Mouse (Mus musculus) c-Kit-positive CD71-negative TER-119-negative erythroid progenitor cells, embryonic 14.5 days (primary cell): ENCODE measurements around the gene Gnat2.
A peak's percentile ranks its signal among the peaks of the same experiment; 100 is the strongest.

Source experiments
- DNase-seq: peaks from one replicate; pipeline ENCODE4 v3.0.0-alpha.2; 2013; ENCODE audit warnings: low read depth

Gnat2 gene

DNA sequence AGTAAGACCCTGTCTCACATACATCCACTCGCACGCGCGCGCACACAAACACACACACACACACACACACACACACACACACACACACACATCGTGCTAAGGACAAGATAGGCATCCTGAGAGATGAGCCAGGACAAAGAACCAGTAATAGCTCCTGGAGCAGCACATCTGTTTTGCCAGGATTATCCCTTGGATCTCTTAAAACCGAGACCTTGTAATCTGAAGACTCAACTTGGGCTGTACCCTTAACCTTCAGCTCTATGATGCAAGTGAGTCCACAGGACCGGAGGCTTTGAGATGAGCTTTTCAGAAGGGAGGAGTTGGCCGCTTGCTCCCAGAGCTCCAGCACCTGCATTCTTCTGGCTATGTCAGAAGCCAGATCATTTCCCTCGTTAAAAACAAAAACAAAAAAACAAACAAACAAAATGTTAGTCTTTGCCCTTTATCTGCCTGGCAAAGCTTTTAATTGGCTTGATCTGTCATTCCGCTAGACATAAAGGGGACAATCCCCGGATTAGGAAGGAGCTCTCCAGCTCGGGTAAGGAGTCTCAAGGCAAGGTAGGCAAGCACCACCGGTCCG, at the start of gene Gnat2:
TSS of gene Gnat2 (plus strand) at position 254 of the 580 bp plus-strand sequence.
- DNase-seq = no peak

DNA sequence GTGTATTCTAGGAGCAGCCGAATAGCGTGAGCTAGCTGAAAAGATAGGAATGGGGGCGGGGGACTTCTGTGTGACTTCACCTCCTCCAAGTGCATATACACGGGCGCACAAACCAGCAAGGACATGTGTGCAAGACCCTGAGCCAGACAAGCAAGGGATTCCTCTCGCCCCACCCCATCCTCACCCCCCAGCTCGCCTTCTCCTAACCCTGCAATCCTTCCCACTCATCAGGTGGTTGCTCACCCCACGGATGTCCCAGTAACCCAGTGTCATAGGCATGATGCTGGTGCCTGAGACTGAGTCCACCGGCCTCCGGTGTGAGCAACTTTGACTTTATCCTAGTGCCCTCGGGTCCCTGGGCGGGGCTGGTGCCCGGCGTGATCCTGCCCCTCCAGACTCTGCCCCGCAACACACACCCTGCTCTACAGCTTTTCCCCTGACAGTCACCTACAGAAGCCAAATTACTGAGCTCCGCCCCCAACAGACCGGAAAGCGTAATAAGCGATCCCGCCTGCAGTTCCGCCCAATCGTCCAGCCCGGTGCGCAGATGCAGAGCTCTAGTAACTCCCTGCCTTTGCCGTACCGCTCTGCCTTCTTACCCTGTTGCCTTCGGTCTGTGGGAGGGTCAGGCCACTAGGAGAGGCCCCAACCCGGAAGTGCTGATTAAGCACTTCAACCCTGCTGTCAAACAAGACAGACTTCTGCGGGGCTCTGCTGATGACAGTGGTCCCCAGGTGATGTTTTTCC, 48.0 kb upstream of the Gnat2 start, which contains the start of gene Gstm4:
TSS of gene Gstm4 (minus strand) at position 501 of the 747 bp plus-strand sequence.
- DNase-seq = peak; percentile 80

DNA sequence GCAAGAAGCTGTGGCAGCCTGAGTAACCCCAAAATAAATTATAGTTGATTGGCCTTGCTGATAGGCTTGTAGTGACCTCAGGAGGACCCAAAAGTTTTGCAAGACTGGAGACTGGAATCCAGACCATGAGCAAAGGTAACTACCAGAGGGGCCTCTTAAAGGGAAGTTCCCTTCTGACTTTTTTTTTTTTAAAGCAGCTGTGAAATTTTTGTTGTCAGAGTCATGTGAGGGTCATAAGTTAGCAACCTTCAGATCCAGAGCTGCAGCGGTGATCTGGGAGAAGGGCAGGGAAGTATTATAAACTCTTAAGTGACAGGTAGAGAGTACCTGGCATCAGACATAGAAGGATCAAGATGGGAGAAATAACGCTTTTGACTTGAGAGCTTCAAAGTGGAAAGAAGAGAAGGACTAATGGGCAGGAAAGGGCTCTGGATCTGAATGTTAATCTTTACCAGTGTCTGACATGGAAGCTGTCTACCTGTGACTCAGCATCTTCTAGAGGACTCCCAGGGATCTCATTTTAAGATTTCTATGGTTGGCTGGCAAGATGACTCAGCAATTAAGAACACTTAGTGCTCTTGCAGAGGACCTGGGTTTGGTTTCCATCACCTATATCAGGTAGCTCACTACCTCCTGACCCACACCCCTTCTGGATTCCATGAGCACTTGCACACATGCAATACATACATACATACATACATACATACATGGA, 45.5 kb upstream of the Gnat2 start:
- DNase-seq = no peak

DNA sequence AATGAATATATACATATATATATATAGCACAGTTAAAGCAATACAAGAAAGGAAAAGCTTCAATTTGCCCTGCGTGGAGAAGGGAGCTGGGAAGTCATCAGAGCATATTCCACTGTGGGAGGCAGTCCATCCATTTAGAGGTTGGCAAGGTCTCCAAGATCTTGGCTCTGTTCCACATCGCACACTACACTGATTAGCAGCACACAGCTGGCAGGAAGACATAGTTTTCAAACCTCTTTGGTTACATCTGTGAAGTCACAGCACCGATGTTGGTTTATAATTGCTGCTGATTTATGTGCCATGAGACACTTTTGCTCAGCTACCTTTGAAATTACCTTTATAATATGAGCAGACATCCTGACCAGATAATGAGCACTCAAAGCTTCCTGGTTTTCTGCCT, 44.3 kb upstream of the Gnat2 start:
- no peak for DNase-seq

DNA sequence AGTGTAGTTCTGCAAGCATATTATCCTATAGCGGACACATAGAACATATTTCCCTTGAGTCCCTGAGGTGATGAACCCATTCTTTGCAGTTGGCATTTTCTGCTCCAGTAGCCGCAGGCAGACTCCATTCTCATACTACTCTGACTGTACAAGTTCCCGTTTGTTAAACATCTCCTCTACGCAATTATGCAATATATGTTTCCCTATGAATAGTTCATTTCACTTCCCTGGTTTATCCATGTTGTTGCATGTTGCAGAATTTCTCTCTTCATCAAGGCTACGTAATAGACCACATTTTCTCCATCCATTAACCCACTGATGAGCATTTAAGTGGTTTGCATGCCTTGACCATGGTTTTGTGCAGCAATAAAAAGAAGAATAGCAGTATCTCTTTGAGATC, 42.1 kb upstream of the Gnat2 start:
- no peak for DNase-seq

DNA sequence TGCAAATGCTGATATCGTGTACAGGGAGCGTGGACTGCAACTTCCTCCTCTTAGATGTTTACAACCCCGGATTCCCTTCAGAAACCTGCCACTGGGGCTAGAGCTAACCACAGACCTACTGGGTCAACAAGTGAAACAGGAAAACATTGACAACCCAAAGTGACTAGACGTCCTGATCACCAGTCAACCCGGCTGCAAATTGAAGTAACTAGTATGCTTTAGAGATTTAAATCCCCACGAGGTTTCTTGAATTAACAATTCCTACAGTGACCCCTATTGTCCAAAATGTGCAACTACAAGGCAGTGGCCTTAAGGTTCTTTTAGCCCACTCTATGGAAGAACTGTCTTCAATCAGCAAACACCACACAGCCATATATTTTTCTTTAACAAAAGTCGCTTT, 31.2 kb upstream of the Gnat2 start:
- peak; percentile 77 for DNase-seq

DNA sequence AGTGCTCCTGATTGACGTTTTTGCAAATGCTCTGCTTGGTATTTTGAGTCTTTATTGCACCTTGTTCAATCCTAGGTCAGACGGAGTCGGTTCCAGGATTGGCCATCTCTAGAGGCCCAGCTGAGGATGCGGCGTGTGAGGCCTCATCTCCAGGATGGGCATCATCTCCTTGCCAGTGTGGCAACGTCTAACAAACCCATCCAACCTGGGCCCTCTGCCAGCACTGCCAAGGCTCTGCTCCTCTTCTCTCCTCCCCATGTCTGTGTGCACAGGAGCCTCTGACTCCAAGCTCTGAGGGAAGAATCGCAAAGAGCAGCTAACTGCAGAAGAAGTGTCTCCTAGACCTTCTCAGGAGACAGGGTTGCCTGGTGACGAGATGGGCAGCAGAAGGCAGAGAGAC, 29.9 kb upstream of the Gnat2 start:
- no peak for DNase-seq

DNA sequence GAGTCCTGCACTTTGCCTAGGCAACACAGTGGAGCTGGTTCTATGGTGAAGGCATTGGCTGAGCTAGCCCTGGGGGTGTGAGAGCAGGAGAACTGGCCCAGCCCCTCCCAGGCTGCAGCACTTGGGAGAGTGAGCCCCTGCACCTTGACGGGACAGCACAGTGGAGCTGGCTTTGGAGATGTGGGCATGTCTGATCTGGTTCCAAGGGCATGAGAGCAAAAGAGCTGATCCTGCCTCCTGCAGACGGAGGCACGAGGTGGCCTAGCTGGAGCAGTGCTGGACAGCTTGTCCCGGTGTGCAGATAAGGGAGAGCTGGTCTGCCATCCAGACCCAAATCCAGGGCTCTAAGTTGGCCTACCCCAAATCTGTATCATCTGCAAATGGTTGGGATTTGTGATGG, 27.9 kb upstream of the Gnat2 start:
- no peak for DNase-seq

DNA sequence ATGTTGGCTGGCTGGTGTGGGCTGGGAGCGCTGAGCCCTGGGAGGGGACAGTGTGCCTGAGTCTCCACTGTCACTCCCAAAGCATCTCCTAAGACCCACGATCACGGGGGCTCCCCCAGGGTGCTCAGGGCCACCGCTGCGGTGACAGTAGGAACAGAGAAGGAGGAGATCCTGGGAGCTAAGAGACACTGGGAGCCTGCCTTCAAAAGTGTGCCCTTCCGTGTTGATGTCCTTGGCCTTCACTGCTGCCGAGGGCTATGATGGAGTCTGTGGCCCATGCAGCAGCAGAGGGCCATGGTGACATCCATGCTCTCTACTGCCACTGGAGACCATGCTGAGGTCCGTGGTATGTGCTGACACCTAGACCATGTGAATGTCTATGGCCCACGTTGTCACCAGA, 27.0 kb upstream of the Gnat2 start:
- DNase-seq = no peak

DNA sequence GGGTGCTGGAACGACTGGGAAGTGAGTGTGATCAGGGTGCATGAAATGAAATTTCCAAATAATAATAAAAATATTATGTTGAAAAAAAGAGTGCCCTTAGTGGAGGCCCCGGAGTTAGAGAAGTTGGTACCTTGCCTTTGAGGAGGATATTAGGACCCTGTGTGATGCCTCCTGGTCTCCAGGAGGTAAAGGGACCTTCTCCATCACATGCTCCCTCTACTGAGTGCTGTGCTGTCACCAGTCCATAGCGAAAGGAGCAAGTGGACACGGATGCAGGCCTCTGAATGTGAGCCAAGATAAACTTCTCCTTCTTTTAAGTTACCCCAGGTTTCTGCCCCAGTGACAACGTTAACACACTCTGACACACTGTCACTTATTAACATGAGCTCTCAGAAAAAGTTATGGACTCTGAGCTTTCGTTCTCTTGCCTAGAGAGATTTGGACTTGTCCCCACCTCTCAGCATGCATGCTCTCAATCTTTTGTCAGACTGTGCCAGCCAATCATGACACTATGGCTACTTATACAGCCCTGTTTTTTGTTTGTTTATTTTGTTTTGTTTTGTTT, 25.1 kb upstream of the Gnat2 start:
- no peak for DNase-seq

DNA sequence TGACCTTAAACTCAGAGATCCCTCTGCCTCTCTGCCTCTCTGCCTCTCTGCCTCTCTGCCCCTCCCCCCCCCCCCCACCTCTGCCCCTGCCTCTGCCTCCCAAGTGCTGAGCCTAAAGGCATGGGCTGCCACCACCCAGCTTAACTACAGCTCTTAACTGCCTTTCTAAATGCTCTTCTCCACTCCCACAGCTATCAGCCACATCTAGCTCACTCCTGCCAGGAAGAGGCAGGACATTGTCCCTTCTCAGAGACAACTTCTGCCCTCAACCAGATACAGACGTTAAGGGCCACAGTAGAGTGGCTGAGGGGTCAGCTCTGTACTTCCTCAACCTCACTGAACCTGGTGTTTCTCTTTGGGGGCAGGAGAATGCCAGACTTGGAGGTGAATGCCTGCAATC, 23.8 kb upstream of the Gnat2 start:
- no peak for DNase-seq

DNA sequence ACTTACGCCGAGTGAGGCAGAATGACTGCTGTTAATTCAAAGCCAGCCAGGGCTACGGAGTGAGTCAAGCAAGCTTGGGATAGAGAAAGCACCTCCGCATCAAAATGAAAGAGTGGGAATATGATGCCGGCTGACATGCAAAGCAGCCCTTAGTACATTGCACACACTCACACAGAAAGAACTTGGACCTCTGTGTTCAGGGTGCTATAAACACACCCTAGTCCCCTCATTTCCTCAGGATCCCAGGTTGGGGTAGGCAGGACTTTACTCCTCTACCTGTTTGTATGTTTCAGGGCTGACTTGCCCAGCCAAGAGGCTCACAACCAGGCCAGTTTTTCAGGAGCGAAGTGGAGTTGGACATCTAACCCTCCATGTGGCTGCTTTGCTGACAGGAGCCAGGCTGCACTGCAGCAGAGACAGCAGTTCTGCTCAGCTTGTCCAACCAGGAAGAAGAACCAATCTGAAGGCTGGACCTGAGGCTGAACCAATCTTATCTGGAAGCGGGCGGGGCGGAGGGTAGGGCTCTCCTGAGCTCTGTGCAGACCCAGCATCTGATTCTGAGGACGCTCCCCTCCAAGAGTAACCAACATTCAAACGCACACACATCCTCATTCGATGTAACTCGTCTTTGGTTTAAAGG, 23.2 kb upstream of the Gnat2 start:
- no peak for DNase-seq

DNA sequence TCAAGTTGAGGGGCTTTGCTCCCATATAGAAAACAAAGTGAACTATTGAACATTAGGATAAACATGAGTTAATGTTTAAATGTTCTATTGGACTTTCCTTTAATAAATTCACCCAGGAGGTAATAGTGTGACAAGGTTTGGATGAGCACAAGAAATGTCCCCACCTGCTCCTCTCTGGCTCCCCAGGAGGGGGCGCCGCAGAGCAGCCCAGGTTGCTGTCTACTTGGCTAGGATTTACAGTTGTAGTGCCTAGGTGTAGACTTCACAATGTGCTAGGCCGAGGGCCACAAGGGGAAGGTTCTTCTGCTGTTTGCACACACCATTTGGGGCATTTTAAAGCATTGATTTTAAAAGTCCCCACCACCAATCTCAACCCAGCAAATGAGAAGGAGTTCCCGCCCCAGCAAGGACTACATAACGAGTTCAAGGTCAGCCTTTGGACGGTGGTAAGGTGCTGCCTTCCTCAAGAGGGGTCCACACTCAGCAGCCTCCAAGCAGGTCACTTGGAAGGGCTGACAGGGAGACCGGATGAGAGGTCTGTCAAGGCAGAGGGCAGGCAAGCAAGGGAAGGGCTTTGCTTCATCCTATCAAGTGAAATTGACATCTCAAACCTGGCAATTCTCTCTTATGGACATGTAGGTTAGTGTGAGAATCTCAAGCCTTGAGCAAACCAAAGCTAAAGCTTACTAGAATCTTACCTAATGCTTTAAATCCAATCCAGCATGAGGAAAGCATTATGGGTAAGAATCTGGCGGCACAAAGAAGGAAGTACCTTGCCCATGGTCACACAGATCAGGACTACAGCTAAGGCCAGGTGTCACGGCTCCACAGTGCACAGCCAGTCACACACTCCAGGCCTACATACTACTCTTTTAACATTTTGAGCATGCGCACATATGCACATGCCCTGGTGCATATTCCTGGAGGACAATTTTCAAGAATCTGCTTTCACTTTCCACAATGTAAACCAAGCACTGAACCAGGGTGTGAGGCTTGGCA, 22.0 kb upstream of the Gnat2 start:
- peak; percentile 60 for DNase-seq

DNA sequence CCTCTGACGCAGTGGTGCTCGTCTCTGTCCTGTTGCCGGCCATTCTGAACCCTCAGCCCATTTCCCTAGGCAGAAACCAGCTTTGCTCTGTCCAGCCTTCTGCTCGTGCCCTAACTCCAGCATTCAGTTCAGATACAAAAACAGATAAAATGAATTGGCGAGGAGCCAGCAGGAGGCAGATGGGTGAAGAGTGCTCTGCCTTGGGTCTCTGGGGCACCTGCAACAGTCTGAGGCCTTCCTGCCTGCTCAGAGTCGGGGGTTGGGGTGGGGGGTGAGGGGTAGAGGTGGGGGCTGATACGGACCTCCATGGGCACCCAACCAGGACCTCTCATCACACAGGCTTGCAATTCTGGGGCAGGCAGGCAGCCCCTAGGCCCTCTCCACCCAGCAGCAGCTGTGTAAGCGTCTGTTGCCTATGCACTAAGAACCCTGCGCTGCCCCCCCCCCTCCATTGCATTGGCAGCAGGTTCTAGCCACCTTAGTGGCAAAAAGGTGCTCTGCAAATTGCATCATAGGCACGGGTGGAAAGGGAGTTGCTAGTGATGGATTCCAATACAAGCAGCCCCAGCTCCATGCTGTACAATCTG, 19.5 kb upstream of the Gnat2 start:
- DNase-seq = no peak

DNA sequence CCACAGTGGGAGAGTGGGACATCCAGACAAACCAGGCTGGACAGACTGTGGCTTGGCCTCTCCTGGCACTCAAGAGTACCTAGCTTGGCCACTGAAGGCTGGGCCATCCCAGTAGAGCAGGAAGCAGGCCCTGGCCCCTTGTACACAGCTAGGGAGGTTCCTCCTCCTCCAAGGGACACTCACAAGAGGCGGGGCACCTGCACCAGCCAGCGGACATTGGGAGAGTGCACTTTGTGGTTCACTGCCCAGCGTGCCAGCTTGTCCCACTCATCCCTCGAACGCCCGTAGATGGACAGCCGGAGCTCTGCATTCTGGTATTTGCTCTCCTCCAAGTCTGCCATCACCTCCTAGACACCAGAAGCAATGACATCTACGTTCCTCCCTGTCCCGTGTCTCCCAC, 15.8 kb upstream of the Gnat2 start:
- DNase-seq = no peak

DNA sequence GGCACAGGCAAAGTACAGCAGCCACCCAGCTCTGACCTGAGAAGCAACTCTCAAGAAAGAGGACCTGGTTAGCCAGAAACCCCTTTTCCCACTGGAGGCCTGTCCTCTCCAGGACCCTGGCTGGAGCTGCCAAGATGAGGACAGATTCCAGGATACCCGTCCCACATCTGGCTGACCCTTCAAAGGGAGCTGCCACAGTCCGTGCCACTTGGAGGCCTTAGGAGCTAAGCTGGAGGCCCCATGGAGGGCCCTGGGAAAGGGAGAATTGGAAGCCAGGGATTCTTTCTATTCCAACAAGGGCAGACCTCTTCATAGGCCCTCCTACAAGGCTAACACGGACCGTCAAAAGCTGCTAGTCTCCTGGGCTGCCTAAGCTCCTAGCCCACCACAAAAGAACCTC, 10.9 kb upstream of the Gnat2 start:
- DNase-seq = no peak

DNA sequence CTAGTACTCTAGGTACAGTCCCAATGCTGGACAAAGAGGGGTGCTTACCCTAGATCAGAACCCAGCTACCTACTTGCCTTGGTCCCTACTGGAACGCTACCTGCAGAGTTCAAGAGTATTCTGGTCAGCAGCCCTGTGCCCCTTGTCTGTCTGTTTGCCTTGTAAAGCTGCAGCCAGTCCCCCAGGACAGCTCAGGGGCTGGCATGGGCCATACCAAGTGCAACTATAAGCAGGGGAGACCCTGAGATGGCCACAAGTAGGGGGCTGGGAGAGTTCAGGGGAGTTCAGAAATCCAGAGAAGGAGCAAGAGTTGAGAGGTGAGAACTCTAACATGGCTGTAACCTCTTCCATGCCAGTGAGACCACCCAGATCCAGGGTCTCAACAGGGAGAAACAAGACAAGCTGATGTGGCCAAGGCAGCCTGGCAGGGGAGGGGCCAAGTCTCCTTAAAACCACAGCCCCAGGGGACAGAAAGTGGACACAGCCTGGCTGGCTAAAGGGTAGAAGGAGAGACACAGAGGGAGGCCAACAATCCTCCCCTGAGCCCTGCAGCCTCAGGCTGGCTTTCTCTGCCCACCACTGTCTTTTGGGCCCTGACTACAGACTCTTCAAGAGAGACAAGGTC, 10.2 kb upstream of the Gnat2 start:
- no peak for DNase-seq

DNA sequence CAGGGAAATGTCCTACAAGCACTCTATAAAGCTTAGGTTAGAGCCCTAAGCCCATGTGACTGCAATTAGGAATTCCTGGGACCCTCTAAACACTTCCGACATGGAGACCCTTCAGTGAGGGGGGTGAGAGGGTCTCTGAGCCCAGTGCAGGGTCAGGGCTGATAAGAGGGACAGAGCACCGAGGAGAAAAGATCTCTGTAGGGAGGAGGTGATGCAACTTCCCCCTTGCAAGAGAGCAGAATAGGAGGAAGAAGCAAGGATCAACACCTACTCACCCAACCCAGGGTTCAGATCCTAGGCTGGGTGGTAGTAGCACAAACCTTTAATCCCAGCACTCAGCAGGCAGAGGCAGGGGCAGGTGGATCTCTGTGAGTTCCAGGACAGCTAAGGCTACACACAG, 9.4 kb upstream of the Gnat2 start:
- DNase-seq = no peak

DNA sequence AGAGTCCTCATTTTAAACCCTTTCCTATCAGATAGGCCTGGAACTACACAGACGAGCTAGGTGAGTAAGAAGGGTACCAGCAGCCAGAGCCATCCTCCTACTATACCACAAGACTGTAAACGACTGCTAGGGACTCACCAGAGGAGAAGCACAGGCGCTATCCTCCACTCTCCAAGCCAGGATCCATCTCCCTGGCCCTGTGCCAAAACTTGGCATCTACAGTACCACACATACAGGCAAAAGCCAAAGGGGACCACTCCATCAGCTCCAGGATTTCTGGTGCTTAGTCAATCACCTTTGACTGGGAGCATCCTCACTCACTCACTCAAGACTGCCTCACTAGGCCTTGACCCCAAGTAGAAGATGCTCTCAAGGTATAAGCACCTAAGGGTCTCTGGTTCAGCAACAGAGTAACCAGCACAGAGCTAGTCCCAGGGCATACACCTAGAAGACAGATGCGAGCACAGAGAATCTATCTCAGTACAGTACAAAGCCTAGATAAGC, 8.6 kb upstream of the Gnat2 start:
- no peak for DNase-seq

DNA sequence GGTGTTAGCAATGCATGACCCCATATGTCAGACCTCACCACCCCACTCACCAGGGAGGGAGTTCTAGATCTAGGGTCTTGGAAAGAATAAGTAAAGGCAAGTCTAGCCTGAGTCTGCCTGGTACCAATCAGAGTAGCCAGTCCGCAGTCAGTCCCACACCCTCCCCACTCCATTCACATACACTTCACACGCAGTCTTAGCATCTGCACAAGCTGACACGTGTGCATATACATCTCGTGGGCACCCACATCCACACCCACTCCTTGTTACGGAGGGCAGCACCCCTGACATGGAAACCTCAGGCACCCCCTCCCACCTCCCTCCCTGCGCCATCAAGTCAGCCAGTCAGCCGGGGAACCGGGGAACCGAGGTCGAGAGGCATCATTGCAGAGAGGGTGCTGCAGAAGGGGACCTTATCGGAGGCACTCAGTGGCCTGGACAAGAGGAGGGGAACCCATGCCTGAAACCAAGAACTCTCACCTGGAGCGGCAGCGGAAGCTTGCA, 7.8 kb upstream of the Gnat2 start:
- DNase-seq = no peak
